Mouse (Mus musculus) gastrocnemius, postnatal 36 days (tissue): Measurements from ENCODE around the gene Arhgap15. TPM values are rescaled to one million over a fixed set of nuclear protein-coding genes. Genes with fewer than 3 reads are reported as not detected.

Source experiments
- DNase-seq, 2 experiments: peaks; one replicate each; pipeline ENCODE4 v3.0.0; 2022
- intact Hi-C: fragments of 180-260 bp; cut with DNase I; formaldehyde crosslinking; loops from one replicate; pipeline ENCODE4 v1.15.1; 2025
- total RNA-seq, 2 experiments: library from RNA; stranded (reverse); gene quantifications; 2 replicates each; pipeline ENCODE4 v1.2.3; 2021

Gene Arhgap15
- total RNA-seq, 2 experiments from 2014 or later: 0.79 to 0.81 TPM

GRCm38 (mm10) chr2:44395577-44395976 is 647.0 kb downstream of the Arhgap15 start:
- no peak for DNase-seq
- intact Hi-C loops: no loop called here

GRCm38 (mm10) chr2:44397209-44397608 is 648.6 kb downstream of the Arhgap15 start:
- DNase-seq: no peak
- intact Hi-C loops: no loop called here

GRCm38 (mm10) chr2:44397735-44398337 is 649.2 kb downstream of the Arhgap15 start:
- intact Hi-C loops: no loop called here
- DNase-seq: no peak

GRCm38 (mm10) chr2:44399191-44399926 is 650.7 kb downstream of the Arhgap15 start:
- intact Hi-C loops: no loop called here
- DNase-seq: no peak

- intact Hi-C loops: no loop called here
- no peak for DNase-seq
Observed at GRCm38 (mm10) chr2:44401704-44402422, 653.2 kb downstream of the Arhgap15 start.

- no peak for DNase-seq
- intact Hi-C loops: no loop called here
Observed at GRCm38 (mm10) chr2:44411660-44412059, 663.0 kb downstream of the Arhgap15 start.

- no peak for DNase-seq
- intact Hi-C loops: no loop called here
Observed at GRCm38 (mm10) chr2:44416331-44416730, 667.7 kb downstream of the Arhgap15 start.

GRCm38 (mm10) chr2:44419547-44420225 is 671.1 kb downstream of the Arhgap15 start:
- intact Hi-C loops: no loop called here
- no peak for DNase-seq

- intact Hi-C loops: no loop called here
- DNase-seq: no peak
Observed at GRCm38 (mm10) chr2:44430521-44430920, 681.9 kb downstream of the Arhgap15 start.

GRCm38 (mm10) chr2:44436652-44437051 is 688.0 kb downstream of the Arhgap15 start:
- intact Hi-C loops: no loop called here
- no peak for DNase-seq

GRCm38 (mm10) chr2:44437496-44438057 is 689.0 kb downstream of the Arhgap15 start:
- intact Hi-C loops: no loop called here
- DNase-seq: no peak

- intact Hi-C loops: no loop called here
- no peak for DNase-seq
Observed at GRCm38 (mm10) chr2:44438070-44438469, 689.4 kb downstream of the Arhgap15 start.

GRCm38 (mm10) chr2:44444938-44445337 is 696.3 kb downstream of the Arhgap15 start:
- intact Hi-C loops: no loop called here
- DNase-seq: no peak

Other genes with a start within 250 kb of the Arhgap15 start
- gene Kynu, start 193.5 kb upstream of the Arhgap15 start, total RNA-seq: not detected